ENCODE assay signal across 17 mouse cellular contexts in the genomic region with DNA sequence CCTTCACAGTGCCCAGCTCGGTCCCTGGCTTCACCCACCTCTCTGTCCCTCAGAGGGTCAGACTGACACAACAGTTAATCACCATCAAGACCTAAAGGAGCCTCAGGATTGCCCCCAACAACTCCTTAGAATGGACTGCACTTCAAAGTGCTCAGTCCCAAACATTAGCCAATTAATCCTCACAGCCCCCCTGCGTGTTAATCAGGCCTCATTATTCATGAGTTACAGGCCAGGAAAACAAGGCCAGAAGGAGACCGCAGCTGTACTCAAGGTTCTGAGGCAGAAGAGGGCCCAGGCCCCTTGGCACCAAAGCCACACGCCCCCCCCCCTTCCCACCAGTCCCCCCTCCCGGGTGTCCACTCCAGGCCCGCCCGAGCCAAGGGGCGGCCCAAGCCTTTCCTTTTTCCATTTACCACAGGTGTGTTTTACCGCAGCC.
DNase-seq lines count a peak whose midpoint lies in the region; ATAC-seq and TF ChIP-seq lines count a peak whose summit lies in the region.
"Had no signal": no experiment of that assay in that cellular context is flagged by ENCODE, and none has a peak within 500 bp of the region (broad histone marks: within the 10 kb centered on the region; RNA-seq: fewer than 3 reads in every experiment).

No protein-coding gene starts in this region.

- no peak for TF ChIP-seq CTCF in brain, embryonic 14.5 days (IDR thresholded peaks at IDR 0.05; ENCODE audit: borderline replicate concordance, extremely low read depth, insufficient read depth, insufficient read length)
- TF ChIP-seq CTCF in forebrain, postnatal 0 days (IDR thresholded peaks at IDR 0.05; ENCODE audit: low read depth): no peak

- no peaks in the 10 kb centered on the region for H3K4me1 ChIP-seq in forebrain, postnatal 0 days (ENCODE audit: insufficient read depth)
- H3K4me1 ChIP-seq in limb, embryonic 14.5 days (ENCODE audit: control insufficient read depth, insufficient read depth, low read length): peaks cover 10% of the 10 kb centered on the region; the same call in 1 of the 2 replicates

- peak; percentile 12 for DNase-seq in embryo, embryonic 11 days
- no peak for DNase-seq in embryo, embryonic 9.5 days (ENCODE audit: extremely low spot score)
- DNase-seq in brain, embryonic 14.5 days (ENCODE audit: low read depth): peak; percentile 83
- DNase-seq in forebrain, postnatal 0 days: no peak
- peak; percentile 26 for DNase-seq in limb, embryonic 14.5 days (ENCODE audit: low spot score)
- no peak for DNase-seq in frontal cortex, postnatal 10 days (ENCODE audit: low spot score in 2 of 2)
- DNase-seq in lung, adult 18-20 months: no peak
- no peak for DNase-seq in c-Kit-positive CD71-positive TER-119-positive erythroid progenitor cells, embryonic 14.5 days (ENCODE audit: low spot score)
- DNase-seq: adrenal gland, postnatal 36 days; cerebellum, adult 11-12 months; heart, adult 18-20 months; heart, postnatal 36 days; lung, embryonic 14.5 days; spleen, adult 18-20 months; thymus, adult 18-20 months had no signal

- H3K27ac ChIP-seq in forebrain, postnatal 0 days (ENCODE audit: low read depth, low read length): no peak overlapping the region
- H3K27ac ChIP-seq in limb, embryonic 14.5 days (replicated peaks; ENCODE audit: low read depth, low read length): peak overlapping the region; percentile 68
- H3K27ac ChIP-seq: embryonic facial prominence, embryonic 15.5 days; kidney, postnatal 0 days had no signal

- no peaks in the 10 kb centered on the region for H3K36me3 ChIP-seq in forebrain, postnatal 0 days (ENCODE audit: insufficient read depth)
- H3K36me3 ChIP-seq in limb, embryonic 14.5 days (ENCODE audit: control insufficient read depth, insufficient read depth, low read length): no peaks in the 10 kb centered on the region
- H3K36me3 ChIP-seq: embryonic facial prominence, embryonic 15.5 days had no signal

- H3K9ac ChIP-seq in forebrain, postnatal 0 days: no peak overlapping the region
- no peak overlapping the region for H3K9ac ChIP-seq in limb, embryonic 14.5 days (ENCODE audit: low read depth, low read length, severe bottlenecking)
- H3K9ac ChIP-seq: embryonic facial prominence, embryonic 15.5 days; lung, embryonic 14.5 days had no signal

- no peak for TF ChIP-seq POLR2A in brain, embryonic 14.5 days (IDR thresholded peaks at IDR 0.05; ENCODE audit: borderline replicate concordance, extremely low read depth, insufficient read depth, insufficient read length, poor library complexity, severe bottlenecking)
- no peak for TF ChIP-seq POLR2A in limb, embryonic 14.5 days (IDR thresholded peaks at IDR 0.05; ENCODE audit: borderline replicate concordance, extremely low read depth, insufficient read depth, insufficient read length)

- peak; percentile 40; the same call in 1 of the 2 replicates for ATAC-seq in forebrain, postnatal 0 days
- ATAC-seq in limb, embryonic 14.5 days (ENCODE audit: low FRiP score, low read depth): peak; percentile 67; the same call in 1 of the 2 replicates

- H3K27me3 ChIP-seq in forebrain, postnatal 0 days (ENCODE audit: insufficient read depth, low read length): no peaks in the 10 kb centered on the region; the same call in 1 of the 2 replicates
- no peaks in the 10 kb centered on the region for H3K27me3 ChIP-seq in limb, embryonic 14.5 days (ENCODE audit: control insufficient read depth, insufficient read depth, low read length)
- H3K27me3 ChIP-seq: embryonic facial prominence, embryonic 15.5 days had no signal

- no peak overlapping the region for H3K4me3 ChIP-seq in forebrain, postnatal 0 days (ENCODE audit: low read depth, low read length)
- H3K4me3 ChIP-seq in limb, embryonic 14.5 days (replicated peaks; ENCODE audit: low read length): no peak overlapping the region
- H3K4me3 ChIP-seq: embryonic facial prominence, embryonic 15.5 days had no signal

- no peak overlapping the region for H3K4me2 ChIP-seq in forebrain, postnatal 0 days (ENCODE audit: low read depth)
- H3K4me2 ChIP-seq in limb, embryonic 14.5 days (replicated peaks; ENCODE audit: low read depth, low read length, severe bottlenecking): peak overlapping the region; percentile 5; the same call in 1 of the 2 replicates
- H3K4me2 ChIP-seq: embryonic facial prominence, embryonic 15.5 days; lung, embryonic 14.5 days had no signal

- H3K9me3 ChIP-seq in forebrain, postnatal 0 days (ENCODE audit: low read length): no peaks in the 10 kb centered on the region
- H3K9me3 ChIP-seq in limb, embryonic 14.5 days (ENCODE audit: control insufficient read depth, low read length): no peaks in the 10 kb centered on the region
- H3K9me3 ChIP-seq: embryonic facial prominence, embryonic 15.5 days had no signal

- 9% methylated on average over 9 of the region's 9 CpGs for WGBS in forebrain, postnatal 0 days
- 13% methylated on average over 9 of the region's 9 CpGs for WGBS in limb, embryonic 14.5 days

Comparison
In these comparisons a context has a peak if more than half of its experiments do, and no peak if none do; other contexts are left out.
1. DNase-seq: peak in embryo, embryonic 11 days (single experiment), brain, embryonic 14.5 days (single experiment) and limb, embryonic 14.5 days (single experiment); none in embryo, embryonic 9.5 days (single experiment), forebrain, postnatal 0 days (single experiment), frontal cortex, postnatal 10 days (0 of 2), lung, adult 18-20 months (0 of 2) and c-Kit-positive CD71-positive TER-119-positive erythroid progenitor cells, embryonic 14.5 days (single experiment).